Mouse (Mus musculus) thymus, adult 2 months (tissue): ENCODE results near the gene Srp9.

Experiments used
- CTCF ChIP-seq: fragments of 200-500 bp; IDR thresholded peaks from 2 replicates; pipeline ENCODE4 v1.5.1; 2012; ENCODE audit warnings: mild to moderate bottlenecking, control low read depth, low read length, moderate library complexity, borderline replicate concordance; ENCODE audit not compliant: control insufficient read depth, poor library complexity, insufficient read depth; ENCODE audit errors: extremely low read depth
- POLR2A ChIP-seq: fragments of 200-500 bp; IDR thresholded peaks from 2 replicates; pipeline ENCODE4 v1.6.1; 2012; ENCODE audit warnings: mild to moderate bottlenecking, low read length, control low read depth, moderate library complexity; ENCODE audit not compliant: control insufficient read depth, poor library complexity, insufficient read depth; ENCODE audit errors: extremely low read depth

DNA sequence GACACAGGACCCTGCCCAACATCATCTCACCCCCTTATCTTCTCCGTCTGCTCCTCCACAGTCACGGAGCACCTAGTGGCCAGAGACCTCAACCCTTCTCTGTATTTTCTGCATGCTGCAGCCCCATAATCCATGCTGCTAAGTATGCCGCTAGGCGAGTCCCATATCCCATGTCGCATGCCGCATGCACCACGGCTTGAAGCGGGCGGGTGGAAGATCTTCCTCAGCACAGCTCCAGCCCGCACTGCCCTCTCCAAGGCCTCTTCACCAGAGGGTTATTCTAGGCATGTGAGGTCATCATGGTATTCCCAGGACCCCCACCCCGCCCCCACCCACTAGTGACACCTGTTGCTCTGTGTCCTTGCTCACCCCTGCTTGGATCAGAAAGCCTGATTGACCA lies 11.4 kb upstream of the Srp9 start:
- no peak for TF ChIP-seq CTCF
- TF ChIP-seq POLR2A: no peak
